Mouse (Mus musculus) hindbrain, embryonic 12.5 days (tissue): Measurements from ENCODE around the gene Hapln4. TPM values are rescaled to one million over a fixed set of nuclear protein-coding genes. Genes with fewer than 3 reads are reported as not detected.
"Not testable (repeated sequence)": the region's sequence is repeated elsewhere in the genome, so short reads cannot be mapped to it uniquely, and the experiment has no call there.

Experiments
- ATAC-seq: fragments of 200-750 bp; cut with Nextera tagmentation; 2 replicates; pipeline ENCODE4 v1.8.0; 2017; ENCODE audit warnings: moderate TSS enrichment; ENCODE audit not compliant: low FRiP score
- H3K27ac ChIP-seq: fragments of 300-500 bp; sonication (generic); 2 replicates; pipeline ENCODE4 v1.5.1; 2016; ENCODE audit warnings: mild to moderate bottlenecking
- H3K27me3 ChIP-seq: fragments of 300-500 bp; sonication (generic); 2 replicates; pipeline ENCODE4 v1.6.1; 2016; ENCODE audit warnings: mild to moderate bottlenecking
- H3K36me3 ChIP-seq: fragments of 300-500 bp; sonication (generic); 2 replicates; pipeline ENCODE4 v1.6.1; 2016; ENCODE audit warnings: mild to moderate bottlenecking
- H3K4me1 ChIP-seq: fragments of 300-500 bp; sonication (generic); 2 replicates; pipeline ENCODE4 v1.6.1; 2016
- H3K4me2 ChIP-seq: fragments of 300-500 bp; sonication (generic); replicated peaks from 2 replicates; pipeline ENCODE4 v1.6.1; 2016; ENCODE audit warnings: mild to moderate bottlenecking
- H3K4me3 ChIP-seq: fragments of 300-500 bp; sonication (generic); 2 replicates; pipeline ENCODE4 v1.5.1; 2016; ENCODE audit warnings: mild to moderate bottlenecking
- H3K9ac ChIP-seq: fragments of 300-500 bp; sonication (generic); 2 replicates; pipeline ENCODE4 v1.6.1; 2016; ENCODE audit warnings: mild to moderate bottlenecking, moderate library complexity
- H3K9me3 ChIP-seq: fragments of 300-500 bp; sonication (generic); replicated peaks from 2 replicates; pipeline ENCODE4 v1.6.1; 2016; ENCODE audit warnings: mild to moderate bottlenecking
- WGBS: fragments of 180-500 bp; shearing (Covaris S2); methylation state at CpG from one replicate; pipeline ENCODE4 v1.1.7; 2016; 5-methylcytosine and 5-hydroxymethylcytosine counted together
- polyA plus RNA-seq: library from polyadenylated mRNA; unstranded; fragments of >200 nt; fragmentation: Nextera tagmentation; extraction: Ambion mirVana; gene quantifications from 2 replicates; pipeline ENCODE4 v1.2.1, GENCODE M21; 2016

Gene Hapln4
- polyA plus RNA-seq, result 0.34 and 0.81 TPM in 2 replicates

DNA sequence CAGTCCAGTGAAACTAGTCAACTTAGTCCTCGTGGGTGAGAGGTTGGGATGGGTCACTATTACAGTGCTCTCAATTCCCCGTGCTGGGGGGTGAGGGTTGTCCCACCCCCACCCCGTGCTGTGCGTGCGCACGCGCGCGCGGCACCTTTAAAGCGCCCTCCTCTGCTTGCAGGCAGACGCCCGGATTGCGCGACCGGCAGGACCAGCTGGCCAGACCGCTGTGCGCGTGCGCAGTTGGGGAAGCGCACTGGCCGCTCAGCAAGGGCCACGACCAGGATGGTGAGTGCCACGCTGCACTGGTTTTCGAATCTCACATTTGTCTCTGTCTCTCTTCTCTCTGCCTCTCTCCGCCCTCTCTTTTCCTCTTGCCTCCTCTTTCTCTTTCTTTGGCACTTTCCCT is at the start of gene Hapln4:
Gene Hapln4, plus strand, starts transcription at position 173 of the 400 bp plus-strand sequence.
- no peak for ATAC-seq

DNA sequence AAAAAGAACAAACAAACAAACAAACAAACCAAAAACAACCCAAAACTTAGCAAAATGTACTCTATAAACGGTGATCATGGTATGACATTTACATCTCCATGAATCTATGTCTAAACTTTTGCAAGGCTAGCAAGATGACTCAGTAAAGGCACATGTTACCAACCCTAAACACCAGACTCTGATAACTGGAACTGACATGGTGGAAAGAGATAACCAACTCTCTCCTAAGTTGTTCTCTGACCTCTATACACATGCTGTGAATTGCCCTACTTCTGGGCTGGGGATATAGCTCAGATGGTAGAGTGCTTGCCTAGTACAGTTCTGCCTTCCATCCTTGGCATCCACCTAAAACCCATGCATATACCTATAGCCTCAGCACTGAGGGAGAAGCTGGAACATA is 45.3 kb upstream of the Hapln4 start:
- H3K4me2 ChIP-seq, result no peak overlapping the region
- WGBS, result 94% methylated on average over 1 of the region's 1 CpGs
- H3K9ac ChIP-seq, result no peak overlapping the region
- peaks cover 13% of the 10 kb centered on the region; the same call in 1 of the 2 replicates for H3K36me3 ChIP-seq
- no peak overlapping the region for H3K4me3 ChIP-seq
- H3K9me3 ChIP-seq, result no peaks in the 10 kb centered on the region
- peaks cover 24% of the 10 kb centered on the region for H3K4me1 ChIP-seq
- ATAC-seq, result no peak
- no peaks in the 10 kb centered on the region for H3K27me3 ChIP-seq
- H3K27ac ChIP-seq, result no peak overlapping the region

More for the DNA sequence above, at the start of gene Hapln4:
- peak within 1 kb of the TSS; percentile 53 for H3K9ac ChIP-seq
- no peak within 1 kb of the TSS for H3K27ac ChIP-seq
- peaks cover 32% of the 10 kb centered on the region for H3K4me1 ChIP-seq
- H3K36me3 ChIP-seq, result no peaks in the 10 kb centered on the region
- 2% methylated on average over 26 of the region's 26 CpGs for WGBS
- no peaks in the 10 kb centered on the region for H3K9me3 ChIP-seq
- H3K27me3 ChIP-seq, result peaks cover 71% of the 10 kb centered on the region
- peak within 1 kb of the TSS; percentile 74 for H3K4me2 ChIP-seq
- H3K4me3 ChIP-seq, result peak within 1 kb of the TSS; percentile 41

DNA sequence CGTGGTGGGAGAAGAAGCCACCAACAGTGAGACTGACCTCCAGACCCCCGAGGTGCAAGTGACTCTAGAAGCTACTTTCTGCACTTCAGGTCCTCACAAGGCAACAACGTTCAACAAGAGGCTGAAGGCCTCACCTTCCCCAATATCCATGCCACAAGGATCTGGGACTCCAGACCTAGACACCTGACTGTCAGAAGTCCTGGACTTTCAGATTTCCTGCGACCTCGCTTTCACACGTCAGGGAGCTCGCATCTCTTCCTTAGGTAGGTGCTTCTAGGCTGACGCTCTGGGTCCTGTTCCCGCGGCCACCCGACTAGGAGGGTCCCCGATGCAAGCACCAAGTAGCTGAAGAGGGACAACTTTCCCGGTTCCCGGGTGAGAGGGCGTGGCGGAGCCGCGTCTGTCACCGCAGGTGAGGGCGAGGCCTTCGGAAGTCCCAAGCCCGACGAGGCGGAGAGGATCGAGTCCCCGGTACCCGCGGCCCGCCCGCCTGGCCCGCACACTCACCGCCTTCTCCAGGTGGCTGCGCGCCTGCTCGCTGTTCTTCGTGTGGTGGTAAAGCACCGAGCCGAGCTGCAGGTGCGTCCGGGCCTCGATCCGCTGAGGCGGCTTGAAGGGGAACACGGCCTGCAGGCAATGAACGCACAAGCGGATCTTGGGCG is 41.2 kb upstream of the Hapln4 start:
- under 1% methylated on average over 47 of the region's 47 CpGs for WGBS
- Histone ChIP-seq H3K9ac (peak overlapping the region; percentile 97), H3K36me3 (no peaks in the 10 kb centered on the region), H3K9me3 (no peaks in the 10 kb centered on the region), H3K4me1 (peaks cover 39% of the 10 kb centered on the region), H3K4me3 (peak overlapping the region; percentile 99), H3K4me2 (peak overlapping the region; percentile 98), H3K27ac (peak overlapping the region; percentile 82; the same call in 1 of the 2 replicates), H3K27me3 (no peaks in the 10 kb centered on the region)
- ATAC-seq, result peak; percentile 42

DNA sequence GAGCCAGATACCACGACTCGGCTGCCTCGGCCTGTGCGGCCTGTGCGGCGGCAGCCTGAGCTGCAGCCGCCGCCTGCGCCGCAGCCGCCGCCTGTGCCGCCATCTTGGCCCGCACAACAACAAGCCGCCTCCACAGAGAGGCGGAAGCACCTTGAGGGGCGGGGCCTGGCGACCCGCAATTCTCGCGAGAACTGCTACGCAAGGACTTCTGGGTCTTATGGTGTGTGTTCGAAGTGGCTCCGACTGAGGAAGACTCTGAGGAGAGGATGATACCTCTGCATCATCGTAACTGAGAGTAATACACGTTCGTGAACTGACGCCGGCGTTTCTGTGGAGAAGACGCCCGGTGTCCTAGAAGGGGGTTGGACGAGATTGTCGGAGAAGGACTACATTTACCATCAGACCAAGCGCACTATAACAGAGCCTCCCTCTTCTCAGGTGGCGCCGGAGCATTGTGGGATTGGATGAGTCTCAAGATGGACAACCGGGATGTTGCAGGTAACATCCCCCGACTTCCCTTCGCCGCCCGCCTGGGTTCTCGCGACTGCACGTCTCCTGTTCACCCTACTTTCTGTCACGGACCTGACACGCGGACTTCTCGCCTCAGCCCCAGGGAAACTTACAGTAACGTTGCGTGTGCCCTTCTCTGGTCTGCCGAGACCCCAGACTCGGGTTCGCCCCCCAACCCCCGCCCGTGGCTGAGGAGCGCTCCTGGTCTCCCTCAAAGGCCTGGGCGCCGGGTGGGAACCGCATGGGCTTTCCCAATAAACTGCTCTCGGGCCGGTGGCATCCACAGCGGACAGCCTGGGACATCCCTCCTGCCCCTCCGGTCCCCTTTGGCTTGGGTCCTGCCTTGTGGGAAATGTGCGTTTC is 40.4 kb upstream of the Hapln4 start, which contains the start of the genes Mau2 and Sugp1:
Gene Mau2, minus strand, starts transcription at position 152 of the 873 bp plus-strand sequence.
Gene Sugp1, plus strand, starts transcription at position 231 of the 873 bp plus-strand sequence.
- WGBS, result under 1% methylated on average over 65 of the region's 65 CpGs
- Histone ChIP-seq H3K9ac (peak within 1 kb of the TSS; percentile 97), H3K9me3 (no peaks in the 10 kb centered on the region), H3K27ac (peak within 1 kb of the TSS; percentile 82), H3K4me3 (peak within 1 kb of the TSS; percentile 99), H3K4me2 (peak within 1 kb of the TSS; percentile 98), H3K27me3 (no peaks in the 10 kb centered on the region), H3K36me3 (no peaks in the 10 kb centered on the region), H3K4me1 (peaks cover 39% of the 10 kb centered on the region)
- peak; percentile 98 for ATAC-seq

DNA sequence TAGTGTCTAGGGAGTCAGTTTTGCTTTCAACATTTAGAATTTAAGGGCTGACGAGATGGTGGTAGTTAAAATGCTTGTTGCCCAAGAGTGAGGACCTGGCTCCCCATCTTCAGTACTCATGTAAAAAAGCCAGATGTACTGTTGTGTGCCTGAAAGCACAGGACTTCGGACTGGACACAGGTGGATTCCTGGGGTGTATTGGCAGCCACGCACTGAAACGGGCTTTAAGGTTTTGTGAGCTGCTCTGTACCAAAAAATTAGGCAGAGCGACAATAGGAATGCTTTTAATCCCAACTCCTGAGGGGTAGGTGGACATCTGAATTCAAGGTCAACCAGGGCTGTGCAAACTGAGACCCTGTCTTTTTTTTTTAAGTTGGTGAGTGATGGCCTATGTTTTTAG is 39.3 kb upstream of the Hapln4 start:
- Histone ChIP-seq H3K9ac (no peak overlapping the region), H3K36me3 (peaks cover 10% of the 10 kb centered on the region), H3K4me1 (peaks cover 39% of the 10 kb centered on the region), H3K4me3 (peak overlapping the region; percentile 99; the same call in 1 of the 2 replicates), H3K27me3 (no peaks in the 10 kb centered on the region), H3K27ac (no peak overlapping the region), H3K4me2 (peak overlapping the region; percentile 98), H3K9me3 (no peaks in the 10 kb centered on the region)
- 88% methylated on average over 5 of the region's 5 CpGs for WGBS
- no peak for ATAC-seq

DNA sequence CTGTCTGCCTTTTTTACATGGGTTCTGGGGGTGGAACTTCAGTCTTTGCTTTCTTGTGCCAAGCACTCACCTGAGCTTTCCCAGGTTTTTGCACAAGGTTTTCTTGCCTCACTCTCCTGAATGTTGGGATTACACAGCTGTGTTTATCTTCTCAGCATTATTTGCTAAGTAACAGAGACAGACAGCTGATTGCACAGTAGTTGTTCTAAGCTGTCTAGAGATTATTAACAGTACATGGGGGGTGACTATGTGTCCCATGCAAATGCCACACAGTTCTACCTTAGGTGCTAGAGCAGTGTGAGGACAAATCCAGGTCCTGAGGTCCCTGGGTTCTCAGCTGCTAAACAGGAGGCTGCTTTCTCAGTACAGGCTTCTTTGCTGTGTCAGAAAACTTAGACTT is 33.6 kb upstream of the Hapln4 start:
- H3K9me3 ChIP-seq, result no peaks in the 10 kb centered on the region
- ATAC-seq, result no peak
- H3K4me3 ChIP-seq, result no peak overlapping the region
- H3K27me3 ChIP-seq, result no peaks in the 10 kb centered on the region
- no peak overlapping the region for H3K9ac ChIP-seq
- no peak overlapping the region for H3K4me2 ChIP-seq
- H3K4me1 ChIP-seq, result peaks cover under 1% of the 10 kb centered on the region; the same call in 1 of the 2 replicates
- no peak overlapping the region for H3K27ac ChIP-seq
- H3K36me3 ChIP-seq, result peaks cover 61% of the 10 kb centered on the region

DNA sequence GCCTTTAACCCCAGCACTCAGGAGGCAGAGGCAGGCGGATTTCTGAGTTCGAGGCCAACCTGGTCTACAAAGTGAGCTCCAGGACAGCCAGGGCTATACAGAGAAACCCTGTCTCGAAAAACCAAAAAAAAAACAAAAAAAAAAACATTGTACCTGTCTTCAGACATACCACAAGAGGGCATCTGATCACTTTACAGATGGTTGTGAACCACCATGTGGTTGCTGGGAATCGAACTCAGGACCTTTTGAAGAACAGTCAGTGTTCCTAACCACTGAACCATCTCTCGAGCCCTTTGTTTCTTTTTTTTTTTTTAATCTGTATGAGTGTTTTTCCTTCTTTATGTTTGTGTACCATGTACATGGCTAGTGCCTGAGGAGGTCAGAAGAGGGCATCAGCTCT is 32.8 kb upstream of the Hapln4 start:
- H3K9me3 ChIP-seq, H3K27me3 ChIP-seq, ATAC-seq, H3K4me3 ChIP-seq, H3K4me2 ChIP-seq, H3K4me1 ChIP-seq, H3K27ac ChIP-seq, H3K9ac ChIP-seq: not testable (repeated sequence)
- peaks cover 69% of the 10 kb centered on the region for H3K36me3 ChIP-seq
- 94% methylated on average over 5 of the region's 5 CpGs for WGBS

DNA sequence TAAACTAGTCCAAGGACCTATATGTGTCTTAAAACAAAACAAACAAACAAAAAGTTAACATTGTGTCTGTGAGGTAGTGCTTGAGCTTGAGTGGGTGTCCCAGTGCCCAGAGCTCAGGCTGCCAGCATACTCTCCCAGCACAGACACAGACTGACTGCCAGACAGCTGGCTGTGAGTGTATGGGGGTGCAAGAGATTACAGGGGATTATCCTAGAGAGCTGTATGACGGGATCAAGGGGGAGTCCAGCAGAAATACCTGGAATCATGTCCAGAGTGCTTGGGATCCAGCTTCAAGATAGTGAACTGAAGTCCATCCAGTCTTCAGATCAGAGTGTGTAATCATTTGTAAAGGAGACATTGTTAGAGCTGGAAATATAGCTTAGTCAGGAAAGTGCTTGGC is 25.5 kb upstream of the Hapln4 start:
- no peaks in the 10 kb centered on the region for H3K9me3 ChIP-seq
- H3K27ac ChIP-seq, result no peak overlapping the region
- no peaks in the 10 kb centered on the region for H3K27me3 ChIP-seq
- peaks cover 88% of the 10 kb centered on the region for H3K36me3 ChIP-seq
- no peak overlapping the region for H3K4me3 ChIP-seq
- no peak overlapping the region for H3K4me2 ChIP-seq
- WGBS, result 87% methylated on average over 1 of the region's 1 CpGs
- ATAC-seq, result no peak
- no peaks in the 10 kb centered on the region for H3K4me1 ChIP-seq
- H3K9ac ChIP-seq, result no peak overlapping the region

DNA sequence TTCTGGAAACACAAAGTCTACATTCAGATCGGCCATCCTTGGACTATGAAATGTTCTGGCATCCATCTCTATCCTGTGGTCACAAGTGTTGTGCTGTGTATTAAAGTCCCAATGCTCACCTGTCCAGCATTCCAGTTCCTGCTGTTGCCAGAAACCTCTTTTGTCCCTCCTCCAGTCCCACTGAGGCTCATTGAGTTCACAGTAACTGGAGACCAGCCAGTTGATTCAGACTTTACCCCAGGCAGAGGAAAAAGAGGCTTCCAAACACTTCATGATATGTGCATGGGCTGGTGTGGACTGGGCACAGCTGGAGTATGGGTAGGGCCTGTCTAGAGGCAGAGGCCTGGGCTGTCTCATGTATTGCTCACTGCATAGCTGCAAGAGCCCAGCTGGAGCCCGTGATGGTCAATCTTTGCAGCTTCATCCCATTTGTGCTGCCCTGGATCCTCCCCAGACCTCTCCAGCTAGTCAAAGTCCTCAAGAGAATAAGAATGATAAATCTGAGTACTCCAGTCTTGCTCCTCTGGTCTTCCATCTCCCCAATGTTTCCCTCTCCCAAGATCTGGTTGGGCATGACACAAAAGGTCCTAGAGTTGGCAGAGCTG is 11.3 kb upstream of the Hapln4 start:
- Histone ChIP-seq H3K4me1 (peaks cover 6% of the 10 kb centered on the region; the same call in 1 of the 2 replicates), H3K36me3 (peaks cover 53% of the 10 kb centered on the region), H3K9me3 (no peaks in the 10 kb centered on the region), H3K27me3 (no peaks in the 10 kb centered on the region), H3K9ac (no peak overlapping the region; the same call in 1 of the 2 replicates), H3K4me3 (no peak overlapping the region), H3K27ac (no peak overlapping the region), H3K4me2 (no peak overlapping the region)
- ATAC-seq, result no peak
- 86% methylated on average over 2 of the region's 2 CpGs for WGBS

DNA sequence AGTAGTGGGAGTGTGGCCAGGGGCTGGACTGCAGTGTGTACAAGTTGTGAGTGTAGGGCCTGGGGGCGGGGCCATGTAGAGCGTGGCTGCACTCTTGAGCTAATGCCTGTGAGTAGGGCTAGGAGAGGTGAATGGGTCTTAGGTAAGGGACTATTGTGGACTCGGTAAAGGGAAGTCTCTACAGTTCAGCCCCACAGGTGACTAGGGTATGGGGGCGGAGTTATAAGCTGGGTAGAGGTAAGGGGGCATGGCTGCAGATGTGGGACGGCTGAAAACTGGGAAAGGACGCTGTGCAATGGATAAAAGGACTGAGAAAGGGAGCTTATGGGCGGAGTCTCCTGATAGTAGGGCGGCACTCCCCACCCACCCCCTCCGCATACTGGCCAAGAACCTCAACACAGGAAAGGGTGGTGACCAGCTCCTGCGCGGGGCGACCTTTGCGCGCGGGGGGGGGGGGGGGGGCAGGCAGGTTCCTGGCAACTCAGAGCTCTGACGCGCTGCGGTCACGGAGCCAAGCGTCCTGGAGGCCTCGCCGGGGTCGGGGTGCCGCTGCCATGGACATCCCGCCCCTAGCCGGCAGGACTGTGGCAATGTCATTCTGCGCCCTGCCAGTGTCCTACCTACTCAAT is 10.7 kb upstream of the Hapln4 start, which contains the start of gene Tm6sf2:
Gene Tm6sf2, plus strand, starts transcription at position 484 of the 629 bp plus-strand sequence.
- Histone ChIP-seq H3K27me3 (no peaks in the 10 kb centered on the region), H3K36me3 (peaks cover 47% of the 10 kb centered on the region), H3K27ac (no peak within 1 kb of the TSS), H3K4me2 (peak within 1 kb of the TSS; percentile 28), H3K4me3 (no peak within 1 kb of the TSS), H3K4me1 (peaks cover 6% of the 10 kb centered on the region; the same call in 1 of the 2 replicates), H3K9ac (no peak within 1 kb of the TSS; the same call in 1 of the 2 replicates), H3K9me3 (no peaks in the 10 kb centered on the region)
- ATAC-seq, result peak; percentile 73
- 13% methylated on average over 19 of the region's 27 CpGs for WGBS

DNA sequence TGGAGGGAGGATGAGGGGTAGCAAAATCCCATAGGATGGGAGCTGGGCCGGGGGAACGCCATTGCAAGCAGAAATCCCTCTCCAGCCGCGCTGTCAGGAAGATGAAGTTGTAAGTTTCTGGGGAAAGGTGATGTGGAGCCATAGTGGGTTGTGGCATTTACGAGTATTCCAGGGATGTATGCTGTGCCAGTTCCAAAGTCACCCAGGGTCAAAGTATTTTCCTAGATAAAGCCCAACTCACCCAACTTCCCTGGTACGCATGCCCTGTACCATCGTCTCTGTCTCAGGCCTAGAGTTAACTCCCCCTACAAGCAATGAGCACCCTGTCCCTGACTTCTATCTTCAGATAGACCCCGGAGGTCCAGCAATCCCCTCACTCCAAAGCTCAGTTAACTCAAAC is 10.1 kb upstream of the Hapln4 start:
- Histone ChIP-seq H3K4me2 (peak overlapping the region; percentile 28), H3K9me3 (no peaks in the 10 kb centered on the region), H3K4me1 (peaks cover 6% of the 10 kb centered on the region; the same call in 1 of the 2 replicates), H3K27me3 (no peaks in the 10 kb centered on the region), H3K27ac (no peak overlapping the region), H3K36me3 (peaks cover 41% of the 10 kb centered on the region), H3K4me3 (no peak overlapping the region), H3K9ac (no peak overlapping the region)
- no peak for ATAC-seq
- 71% methylated on average over 8 of the region's 8 CpGs for WGBS
